Mouse (Mus musculus): ENCODE data around the gene Cox14. TPM values are rescaled to one million over a fixed set of nuclear protein-coding genes. Genes with fewer than 3 reads are reported as not detected.
"Not testable (repeated sequence)": the region's sequence is repeated elsewhere in the genome, so short reads cannot be mapped to it uniquely, and the experiment has no call there.

Gene Cox14
- polyA plus RNA-seq, 1 experiment from 2014 or later: 146 TPM

DNA sequence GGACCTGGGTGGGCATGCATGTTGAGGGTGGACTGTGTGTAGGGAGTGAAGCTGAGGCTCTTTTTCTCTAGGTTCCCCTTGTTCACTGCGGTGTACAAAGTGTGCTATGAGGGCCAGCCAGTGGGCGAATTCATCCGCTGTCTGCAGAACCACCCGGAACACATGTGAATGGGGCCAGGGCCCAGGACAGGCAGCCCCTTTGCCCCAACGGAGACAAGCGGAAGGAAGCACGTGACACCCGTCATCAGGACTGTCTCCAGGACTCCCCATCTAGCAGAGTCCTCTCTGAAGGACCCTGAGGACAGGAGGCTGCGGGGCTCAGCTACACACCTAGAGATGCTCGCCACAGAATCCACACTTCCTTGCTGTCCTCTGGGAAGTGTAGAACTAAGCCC is 2.3 kb upstream of the Cox14 start:
- 49% methylated on average over 10 of the region's 10 CpGs for WGBS
- H3K27ac ChIP-seq: peak overlapping the region; percentile 91
- H3K4me1 ChIP-seq: peaks cover 44% of the 10 kb centered on the region
- H3K27me3 ChIP-seq (ENCODE audit: poor library complexity, severe bottlenecking): no peaks in the 10 kb centered on the region
- no peaks in the 10 kb centered on the region for H3K9me3 ChIP-seq
- DNase-seq (ENCODE audit: extremely low spot score, low spot score): no peak
- H3K36me3 ChIP-seq (replicated peaks): peaks cover 56% of the 10 kb centered on the region
- no peak overlapping the region for H3K4me3 ChIP-seq

DNA sequence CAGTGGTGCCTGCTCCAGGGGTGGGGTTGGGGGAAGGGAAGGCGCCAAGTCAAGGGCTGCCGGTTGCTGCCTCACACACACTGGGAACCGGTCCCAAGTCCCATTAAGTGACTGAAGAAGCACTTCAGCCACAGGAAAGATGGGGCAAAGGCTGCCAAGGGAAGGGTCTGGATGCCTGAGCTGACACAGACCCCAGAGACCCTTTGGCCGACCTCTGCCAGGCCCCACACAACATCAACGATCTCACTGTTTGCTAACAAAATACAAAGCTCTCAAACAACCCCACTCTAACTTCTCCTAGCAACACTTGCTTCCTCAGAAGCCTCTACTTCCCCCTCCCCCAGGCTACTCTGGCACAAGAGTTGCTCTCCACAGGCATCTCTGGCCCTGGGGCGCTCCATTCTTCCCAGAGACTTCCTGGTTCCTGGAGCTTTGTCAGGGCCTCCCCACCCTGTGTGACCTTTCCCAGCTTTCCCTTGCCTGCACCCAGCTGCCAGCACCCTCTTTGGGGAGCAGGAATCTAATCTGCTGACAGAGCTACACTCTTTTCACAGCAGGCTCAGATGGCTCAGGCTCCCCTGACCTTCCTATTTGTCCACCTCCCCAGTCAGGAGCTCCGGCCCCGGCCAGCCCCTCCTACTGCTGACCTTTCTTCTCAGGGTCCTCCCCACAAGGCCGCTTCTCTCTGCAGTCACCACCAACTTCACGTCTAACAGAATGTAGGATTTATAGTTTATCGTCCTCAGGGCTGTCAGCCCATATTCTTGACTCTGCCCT is 1.7 kb upstream of the Cox14 start:
- Histone ChIP-seq H3K36me3 (replicated peaks) (peaks cover 56% of the 10 kb centered on the region), H3K9me3 (peaks cover 1% of the 10 kb centered on the region; the same call in 1 of the 2 replicates), H3K4me3 (peak overlapping the region; percentile 99; the same call in 1 of the 2 replicates), H3K4me1 (peaks cover 38% of the 10 kb centered on the region), H3K27ac (peak overlapping the region; percentile 91), H3K27me3 (ENCODE audit: poor library complexity, severe bottlenecking) (no peaks in the 10 kb centered on the region)
- DNase-seq (ENCODE audit: extremely low spot score, low spot score): no peak
- WGBS: 17% methylated on average over 11 of the region's 11 CpGs

DNA sequence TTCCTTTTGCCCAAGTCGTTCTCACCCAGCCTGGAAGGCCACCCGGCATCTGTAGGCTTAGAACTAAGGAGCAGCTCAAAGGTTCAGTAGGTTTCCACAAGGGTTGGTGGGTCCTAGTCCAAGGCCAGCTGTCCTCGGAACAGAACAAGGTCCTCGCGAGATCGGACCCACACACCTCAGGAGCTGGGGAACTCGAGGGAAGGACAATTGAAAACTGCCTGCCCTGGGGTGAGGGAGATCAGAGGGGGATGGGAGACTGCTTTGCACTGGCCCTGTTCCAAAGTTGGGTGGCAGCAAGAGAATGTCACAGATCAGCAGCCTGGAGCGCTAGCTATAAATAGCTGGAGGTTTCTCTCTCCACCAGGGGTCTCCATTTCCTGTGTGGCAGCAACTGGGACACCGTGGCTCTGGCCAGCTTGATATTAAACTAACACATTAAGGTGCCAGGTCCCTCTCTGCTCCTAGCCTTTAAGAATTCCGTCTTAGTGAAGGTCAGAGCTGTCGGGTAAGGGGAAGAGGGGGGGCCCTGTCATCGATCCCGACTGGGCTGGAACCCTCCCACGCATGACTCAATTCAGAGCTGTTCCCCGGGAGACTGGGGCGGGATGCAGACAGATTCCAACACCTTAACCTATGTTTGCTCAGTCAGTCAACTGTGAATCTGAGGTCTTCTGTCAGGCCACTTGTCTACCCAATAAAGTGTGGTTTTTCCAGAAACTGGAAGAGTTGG is 961 bp upstream of the Cox14 start:
- no peaks in the 10 kb centered on the region for H3K27me3 ChIP-seq (ENCODE audit: poor library complexity, severe bottlenecking)
- peak overlapping the region; percentile 99 for H3K4me3 ChIP-seq
- H3K9me3 ChIP-seq: peaks cover 7% of the 10 kb centered on the region
- H3K36me3 ChIP-seq (replicated peaks): peaks cover 58% of the 10 kb centered on the region
- peaks cover 38% of the 10 kb centered on the region for H3K4me1 ChIP-seq
- DNase-seq (ENCODE audit: extremely low spot score, low spot score): peak; percentile 63
- WGBS: 14% methylated on average over 16 of the region's 16 CpGs
- peak overlapping the region; percentile 91 for H3K27ac ChIP-seq

DNA sequence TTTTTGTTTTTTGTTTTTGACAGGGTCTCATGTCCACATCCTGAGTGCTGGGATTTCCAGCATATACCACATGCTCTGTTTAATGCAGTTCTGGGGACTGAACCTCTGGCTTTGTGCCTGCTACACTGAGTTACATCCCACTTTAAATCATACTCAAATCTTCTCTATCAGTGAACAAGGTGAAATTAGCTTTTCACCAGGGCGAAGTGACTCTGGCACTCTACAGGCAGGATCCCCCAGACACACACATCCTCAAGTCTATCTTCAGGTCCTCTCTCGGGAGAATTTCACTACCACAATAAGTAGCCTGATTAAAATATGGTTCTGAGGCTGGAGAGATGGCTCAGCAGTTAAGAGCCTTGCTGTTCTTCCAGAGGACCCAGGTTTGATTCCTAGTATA is 1.1 kb downstream of the Cox14 start:
- H3K36me3 ChIP-seq (replicated peaks): peaks cover 56% of the 10 kb centered on the region
- DNase-seq (ENCODE audit: extremely low spot score, low spot score): no peak
- H3K9me3 ChIP-seq: peaks cover 7% of the 10 kb centered on the region
- H3K27ac ChIP-seq: peak overlapping the region; percentile 91; the same call in 1 of the 2 replicates
- H3K27me3 ChIP-seq (ENCODE audit: poor library complexity, severe bottlenecking): no peaks in the 10 kb centered on the region
- H3K4me1 ChIP-seq: peaks cover 38% of the 10 kb centered on the region
- H3K4me3 ChIP-seq: peak overlapping the region; percentile 99
- WGBS: 87% methylated on average over 2 of the region's 2 CpGs

DNA sequence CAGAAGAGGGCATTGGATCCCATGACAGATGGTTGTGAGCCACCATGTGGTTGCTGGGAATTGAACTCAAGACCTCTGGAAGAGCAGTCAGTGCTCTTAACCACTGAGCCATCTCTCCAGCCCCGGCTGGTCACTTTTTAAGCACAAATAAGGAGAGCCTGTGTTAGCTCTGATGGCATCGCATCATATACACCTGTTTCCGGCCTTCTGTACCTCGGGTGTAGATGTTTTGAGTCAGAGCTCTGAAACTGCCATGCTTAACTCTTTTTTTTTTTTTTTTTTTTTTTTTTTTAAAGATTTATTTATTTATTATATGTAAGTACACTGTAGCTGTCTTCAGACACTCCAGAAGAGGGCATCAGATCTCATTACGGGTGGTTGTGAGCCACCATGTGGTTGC is 1.6 kb downstream of the Cox14 start:
- Histone ChIP-seq H3K4me1 (peaks cover 38% of the 10 kb centered on the region), H3K36me3 (replicated peaks) (peaks cover 56% of the 10 kb centered on the region)
- H3K27me3 ChIP-seq (ENCODE audit: poor library complexity, severe bottlenecking); H3K27ac ChIP-seq; DNase-seq (ENCODE audit: extremely low spot score, low spot score); H3K9me3 ChIP-seq; H3K4me3 ChIP-seq: not testable (repeated sequence)
- 93% methylated on average over 4 of the region's 5 CpGs for WGBS

DNA sequence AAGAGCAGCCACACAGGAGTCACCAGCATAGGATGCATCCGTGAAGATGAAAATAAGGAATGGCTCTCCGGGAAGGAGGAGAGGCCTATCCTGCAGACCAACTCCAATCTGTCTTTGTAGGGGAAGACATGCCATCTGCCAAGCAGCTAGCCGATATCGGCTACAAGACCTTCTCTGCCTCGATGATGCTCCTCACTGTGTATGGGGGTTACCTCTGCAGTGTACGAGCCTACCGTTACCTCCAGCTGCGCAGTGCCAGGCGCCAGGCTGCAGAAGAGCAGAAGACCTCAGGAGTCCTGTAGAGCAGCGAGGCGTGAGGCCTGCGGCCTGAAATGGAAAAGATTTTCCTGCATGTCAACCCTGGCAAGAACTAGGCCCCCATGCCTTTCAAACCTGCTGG is 2.1 kb downstream of the Cox14 start:
- no peak for DNase-seq (ENCODE audit: extremely low spot score, low spot score)
- Histone ChIP-seq H3K27me3 (ENCODE audit: poor library complexity, severe bottlenecking) (no peaks in the 10 kb centered on the region), H3K4me3 (no peak overlapping the region), H3K9me3 (peaks cover 7% of the 10 kb centered on the region), H3K27ac (no peak overlapping the region), H3K36me3 (replicated peaks) (peaks cover 56% of the 10 kb centered on the region), H3K4me1 (peaks cover 38% of the 10 kb centered on the region)
- WGBS: 98% methylated on average over 12 of the region's 12 CpGs

DNA sequence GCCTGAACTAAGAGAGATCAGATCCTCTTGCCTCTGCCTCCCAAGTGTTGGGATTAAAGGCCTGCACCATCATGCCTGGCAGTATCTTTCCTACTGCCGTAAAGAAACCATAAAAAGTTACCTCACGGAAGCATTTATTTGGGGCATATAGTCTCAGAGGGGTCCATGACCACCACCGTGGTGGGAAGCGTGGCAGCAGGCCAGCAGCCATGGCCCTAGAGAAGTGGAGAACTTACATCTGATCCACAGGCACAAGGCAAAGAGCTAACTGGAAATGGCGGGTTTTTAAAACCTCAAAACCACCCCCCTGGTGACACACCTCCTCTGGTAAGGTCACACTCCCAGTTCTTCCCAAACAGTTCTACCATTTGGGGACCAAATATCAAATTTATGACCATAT is 2.8 kb downstream of the Cox14 start:
- Histone ChIP-seq H3K9me3 (peaks cover 7% of the 10 kb centered on the region), H3K27ac (no peak overlapping the region), H3K27me3 (ENCODE audit: poor library complexity, severe bottlenecking) (no peaks in the 10 kb centered on the region), H3K4me1 (peaks cover 33% of the 10 kb centered on the region), H3K36me3 (replicated peaks) (peaks cover 58% of the 10 kb centered on the region), H3K4me3 (no peak overlapping the region)
- DNase-seq (ENCODE audit: extremely low spot score, low spot score): no peak
- 97% methylated on average over 5 of the region's 5 CpGs for WGBS

DNA sequence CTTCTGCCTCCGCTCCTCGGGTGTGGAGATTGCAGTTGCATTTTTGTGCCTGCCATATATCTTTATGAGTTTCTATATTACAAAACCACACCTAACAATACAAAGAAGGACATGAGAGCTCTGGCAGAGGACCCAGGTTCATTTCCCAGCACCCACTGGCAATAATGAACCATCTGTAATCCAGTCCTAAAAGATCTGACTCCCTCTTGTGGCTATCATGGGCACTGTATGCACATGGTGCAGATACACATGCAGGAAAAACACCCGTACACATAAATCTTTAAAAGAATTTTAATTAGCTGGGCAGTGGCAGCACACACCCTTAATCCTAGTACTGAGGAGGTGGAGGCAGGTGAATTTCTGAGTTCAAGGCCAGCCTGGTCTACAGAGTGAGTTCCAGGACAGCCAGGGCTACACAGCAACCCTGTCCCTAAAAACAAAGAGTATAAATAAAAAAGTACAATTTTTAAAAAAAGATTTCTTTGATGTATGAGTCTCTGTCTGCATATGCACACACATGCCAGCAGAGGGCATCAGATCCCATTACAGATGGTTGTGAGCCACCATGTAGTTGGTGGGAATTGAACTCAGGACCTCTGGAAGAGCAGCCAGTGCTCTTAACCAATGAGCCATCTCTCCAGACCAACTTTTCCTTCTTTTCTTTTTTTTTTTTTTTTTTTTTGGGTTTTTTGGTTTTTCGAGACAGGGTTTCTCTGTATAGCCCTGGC is 3.8 kb downstream of the Cox14 start:
- H3K27ac ChIP-seq: no peak overlapping the region
- H3K4me1 ChIP-seq: peaks cover 23% of the 10 kb centered on the region
- H3K9me3 ChIP-seq: peaks cover 7% of the 10 kb centered on the region
- WGBS: 95% methylated on average over 4 of the region's 4 CpGs
- H3K27me3 ChIP-seq (ENCODE audit: poor library complexity, severe bottlenecking): no peaks in the 10 kb centered on the region
- peaks cover 66% of the 10 kb centered on the region for H3K36me3 ChIP-seq (replicated peaks)
- no peak for DNase-seq (ENCODE audit: extremely low spot score, low spot score)
- no peak overlapping the region for H3K4me3 ChIP-seq

DNA sequence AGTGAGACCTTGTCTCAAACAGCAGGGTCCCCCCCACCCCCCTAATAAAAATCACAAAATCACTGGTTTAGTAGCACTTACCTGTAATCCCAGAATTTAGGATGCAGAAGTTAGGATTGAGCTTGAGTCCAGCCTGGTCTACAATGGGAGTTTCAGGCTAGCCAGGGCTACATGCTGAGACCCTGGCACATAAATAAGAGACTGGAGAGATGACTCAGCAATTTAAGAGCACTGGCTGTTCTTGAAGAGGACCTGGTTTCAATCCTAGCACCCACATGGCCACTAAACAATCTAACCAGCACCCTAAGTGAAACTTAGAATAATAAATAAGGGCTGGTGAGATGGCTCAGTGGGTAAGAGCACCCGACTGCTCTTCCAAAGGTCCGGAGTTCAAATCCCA is 5.7 kb downstream of the Cox14 start:
- Histone ChIP-seq H3K4me3 (no peak overlapping the region), H3K4me1 (peaks cover 7% of the 10 kb centered on the region), H3K27me3 (ENCODE audit: poor library complexity, severe bottlenecking) (no peaks in the 10 kb centered on the region), H3K36me3 (replicated peaks) (peaks cover 86% of the 10 kb centered on the region), H3K27ac (no peak overlapping the region), H3K9me3 (peaks cover 7% of the 10 kb centered on the region)
- DNase-seq (ENCODE audit: extremely low spot score, low spot score): no peak
- WGBS: 98% methylated on average over 2 of the region's 2 CpGs

DNA sequence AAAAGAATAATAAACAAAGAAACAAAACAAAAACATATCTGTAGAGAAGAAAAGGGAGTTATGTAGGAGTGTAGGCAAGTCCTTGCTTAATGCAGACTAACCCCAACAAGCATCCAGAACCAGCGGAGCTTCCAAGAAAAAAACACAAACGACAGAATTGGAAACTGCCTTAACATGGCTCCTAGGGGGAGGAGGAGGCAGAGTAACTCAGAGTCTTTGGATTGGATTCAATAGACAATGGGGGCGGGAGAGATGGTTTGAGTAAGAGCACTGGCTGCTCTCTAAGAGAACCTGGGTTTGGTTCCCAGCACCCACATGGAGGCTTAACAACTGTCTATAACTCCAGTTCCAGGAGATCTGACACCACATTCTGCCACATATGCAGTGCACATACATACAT is 6.3 kb downstream of the Cox14 start:
- Histone ChIP-seq H3K9me3 (peaks cover 7% of the 10 kb centered on the region), H3K4me3 (no peak overlapping the region), H3K27ac (no peak overlapping the region), H3K36me3 (replicated peaks) (peaks cover 91% of the 10 kb centered on the region), H3K27me3 (ENCODE audit: poor library complexity, severe bottlenecking) (no peaks in the 10 kb centered on the region), H3K4me1 (peaks cover 2% of the 10 kb centered on the region)
- 87% methylated on average over 3 of the region's 3 CpGs for WGBS
- no peak for DNase-seq (ENCODE audit: extremely low spot score, low spot score)

DNA sequence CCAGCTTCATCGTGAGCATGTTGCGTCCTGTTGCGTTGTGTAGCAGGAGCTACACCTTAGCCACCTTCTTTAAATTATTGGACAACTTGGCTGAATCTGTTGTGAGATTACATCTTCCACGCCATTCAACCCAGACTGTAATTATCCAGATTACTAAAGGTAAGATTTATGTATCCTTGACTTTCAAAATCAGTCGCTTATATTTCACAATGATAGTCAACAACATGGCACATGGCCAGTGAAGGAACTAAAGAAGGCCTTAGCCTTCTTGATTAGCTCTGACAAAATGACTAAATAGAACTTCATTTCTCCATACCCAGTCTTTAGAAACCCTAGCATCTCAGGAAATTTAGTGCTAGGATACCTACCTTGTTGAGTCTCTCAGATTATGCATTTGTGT is 7.8 kb downstream of the Cox14 start:
- Histone ChIP-seq H3K4me3 (no peak overlapping the region), H3K36me3 (replicated peaks) (peaks cover 97% of the 10 kb centered on the region), H3K27ac (no peak overlapping the region), H3K9me3 (peaks cover 7% of the 10 kb centered on the region), H3K4me1 (no peaks in the 10 kb centered on the region), H3K27me3 (ENCODE audit: poor library complexity, severe bottlenecking) (no peaks in the 10 kb centered on the region)
- no peak for DNase-seq (ENCODE audit: extremely low spot score, low spot score)
- WGBS: 98% methylated on average over 5 of the region's 5 CpGs

DNA sequence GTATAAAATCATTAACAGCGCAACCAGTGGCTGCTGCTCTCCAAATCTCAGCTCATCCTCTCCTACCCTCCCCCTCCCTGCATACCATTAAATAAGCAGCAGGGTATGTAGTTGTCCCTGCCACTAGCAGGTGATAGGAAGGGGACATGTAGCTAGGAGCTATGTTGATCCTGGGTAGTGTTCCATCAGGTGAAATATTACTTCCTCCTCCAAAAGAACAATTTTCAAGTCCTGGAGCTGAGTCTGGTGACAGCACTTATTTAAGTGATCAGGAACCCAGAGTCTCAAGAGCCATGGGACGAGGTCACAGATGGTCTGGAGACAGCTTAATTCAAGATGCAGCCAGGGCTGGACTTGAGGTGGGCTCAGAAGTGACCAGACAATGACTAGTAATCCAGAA is 10.2 kb downstream of the Cox14 start:
- Histone ChIP-seq H3K4me1 (no peaks in the 10 kb centered on the region), H3K36me3 (replicated peaks) (peaks cover 98% of the 10 kb centered on the region), H3K9me3 (no peaks in the 10 kb centered on the region), H3K27ac (no peak overlapping the region), H3K27me3 (ENCODE audit: poor library complexity, severe bottlenecking) (no peaks in the 10 kb centered on the region), H3K4me3 (no peak overlapping the region)
- DNase-seq (ENCODE audit: extremely low spot score, low spot score): no peak
- WGBS: 90% methylated on average over 2 of the region's 2 CpGs

DNA sequence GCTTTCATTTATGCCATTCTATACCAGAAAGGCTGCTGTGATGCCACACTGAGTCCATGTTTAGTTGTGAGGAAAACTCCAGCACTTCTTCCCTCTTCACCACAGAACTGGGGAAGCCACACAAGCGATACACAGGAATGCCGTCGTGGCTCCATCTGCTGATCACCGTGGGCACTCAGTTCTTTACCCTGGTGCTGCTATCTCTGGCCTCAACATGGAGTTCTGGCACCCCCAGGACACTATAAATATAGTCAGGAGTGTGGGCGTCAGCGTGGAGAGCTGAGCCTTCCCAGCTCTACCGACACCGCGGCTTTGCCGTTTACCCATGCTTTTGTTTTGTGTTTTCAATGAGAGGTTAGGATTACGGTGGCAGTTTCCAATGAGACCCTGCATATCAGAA is 11.3 kb downstream of the Cox14 start:
- H3K9me3 ChIP-seq: no peaks in the 10 kb centered on the region
- H3K36me3 ChIP-seq (replicated peaks): peaks cover 100% of the 10 kb centered on the region
- H3K27me3 ChIP-seq (ENCODE audit: poor library complexity, severe bottlenecking): no peaks in the 10 kb centered on the region
- WGBS: 91% methylated on average over 11 of the region's 11 CpGs
- no peak for DNase-seq (ENCODE audit: extremely low spot score, low spot score)
- no peak overlapping the region for H3K27ac ChIP-seq
- no peaks in the 10 kb centered on the region for H3K4me1 ChIP-seq
- H3K4me3 ChIP-seq: no peak overlapping the region
